Mouse (Mus musculus) bone marrow macrophage, adult 2 months (primary cell): ENCODE measurements around the gene Fam122b.

Experiments used
- CTCF ChIP-seq: IDR thresholded peaks from 2 replicates; pipeline ENCODE4 v1.5.1; 2012; ENCODE audit warnings: low read depth, mild to moderate bottlenecking, low read length, moderate library complexity
- POLR2A ChIP-seq: IDR thresholded peaks from 2 replicates; pipeline ENCODE4 v1.6.1; 2012; ENCODE audit warnings: mild to moderate bottlenecking, low read depth, low read length, borderline replicate concordance

- TF ChIP-seq POLR2A (no peak), CTCF (no peak)
These were observed 3.5 kb upstream of the Fam122b start, which contains the start of gene Fam122c for GRCm38 (mm10) chrX:53273124-53273523.
